9 mouse cellular contexts compared by ENCODE assay signal in genomic region chr11:34073776-34074175, GRCm38 (mm10). TPM values are rescaled to one million over a fixed set of nuclear protein-coding genes. Genes with fewer than 3 reads are reported as not detected.
A peak's percentile ranks its signal among the peaks of the same experiment; 100 is the strongest.
DNase-seq lines count a peak whose midpoint lies in the region; ATAC-seq and TF ChIP-seq lines count a peak whose summit lies in the region.
"Had no signal": no experiment of that assay in that cellular context is flagged by ENCODE, and none has a peak within 500 bp of the region (broad histone marks: within the 10 kb centered on the region; RNA-seq: fewer than 3 reads in every experiment).

No protein-coding gene starts in this region.

- H3K27ac ChIP-seq in intestine, embryonic 15.5 days, result no peak overlapping the region
- no peak overlapping the region for H3K27ac ChIP-seq in liver, embryonic 13.5 days
- no peak overlapping the region for H3K27ac ChIP-seq in neural tube, embryonic 12.5 days

- H3K4me1 ChIP-seq in intestine, embryonic 15.5 days (replicated peaks), result no peaks in the 10 kb centered on the region
- 0 out of 2 replicates have a peak, but pooled peaks cover 12% of the 10 kb centered on the region for H3K4me1 ChIP-seq in liver, embryonic 13.5 days (replicated peaks)
- no peaks in the 10 kb centered on the region for H3K4me1 ChIP-seq in neural tube, embryonic 12.5 days

- H3K36me3 ChIP-seq in intestine, embryonic 15.5 days, result no peaks in the 10 kb centered on the region
- H3K36me3 ChIP-seq in liver, embryonic 13.5 days, result no peaks in the 10 kb centered on the region
- H3K36me3 ChIP-seq in neural tube, embryonic 12.5 days, result no peaks in the 10 kb centered on the region

- no peaks in the 10 kb centered on the region for H3K9me3 ChIP-seq in intestine, embryonic 15.5 days
- H3K9me3 ChIP-seq in liver, embryonic 13.5 days (replicated peaks), result no peaks in the 10 kb centered on the region
- H3K9me3 ChIP-seq in neural tube, embryonic 12.5 days, result no peaks in the 10 kb centered on the region

- in situ Hi-C loops in Patski (cut with MboI; ENCODE audit: low pct_unique_long_range_greater_than_20kb), result no loop called here

- peak; percentile 57 for TF ChIP-seq CTCF in Patski (IDR thresholded peaks at IDR 0.05)

- POLR2A ChIA-PET in Patski (lab: Charles Lee), result no interaction called here

- H3K4me3 ChIP-seq in intestine, embryonic 15.5 days (replicated peaks), result no peak overlapping the region
- no peak overlapping the region for H3K4me3 ChIP-seq in liver, embryonic 13.5 days (replicated peaks)
- H3K4me3 ChIP-seq in neural tube, embryonic 12.5 days, result no peak overlapping the region
- H3K4me3 ChIP-seq: erythroblast, embryonic 14.5 days had no signal

- DNase-seq in 3T3-L1 (ENCODE audit: low read depth, low spot score), result peak; percentile 2
- no peak for DNase-seq in Patski (ENCODE audit: low read depth, low spot score)
- peak; percentile 86 to 88 for DNase-seq in cerebellum, postnatal 10 days
- DNase-seq in gastrocnemius, postnatal 4 days (ENCODE audit: low spot score in 2 of 2), result peak; percentile 36 to 53
- peak; percentile 28 for DNase-seq in liver, embryonic 13.5 days
- peak; percentile 53 for DNase-seq in testis, postnatal 14 days (ENCODE audit: low spot score)

- 14% methylated on average over 15 of the region's 15 CpGs for WGBS in intestine, embryonic 15.5 days
- WGBS in liver, embryonic 13.5 days (ENCODE audit: insufficient replicate concordance), result 16% methylated on average over 15 of the region's 15 CpGs
- 16% methylated on average over 15 of the region's 15 CpGs for whole genome bisulfite sequencing in neural tube, embryonic 12.5 days

- peaks cover 6% of the 10 kb centered on the region for H3K27me3 ChIP-seq in Patski
- no peaks in the 10 kb centered on the region for H3K27me3 ChIP-seq in intestine, embryonic 15.5 days (replicated peaks)
- no peaks in the 10 kb centered on the region for H3K27me3 ChIP-seq in liver, embryonic 13.5 days
- no peaks in the 10 kb centered on the region for H3K27me3 ChIP-seq in neural tube, embryonic 12.5 days (replicated peaks)

- no peak overlapping the region for H3K9ac ChIP-seq in intestine, embryonic 15.5 days
- no peak overlapping the region for H3K9ac ChIP-seq in liver, embryonic 13.5 days
- no peak overlapping the region for H3K9ac ChIP-seq in neural tube, embryonic 12.5 days

- H3K4me2 ChIP-seq in intestine, embryonic 15.5 days (replicated peaks), result peak overlapping the region; percentile 30; the same call in 1 of the 2 replicates
- H3K4me2 ChIP-seq in liver, embryonic 13.5 days, result no peak overlapping the region
- peak overlapping the region; percentile 29 for H3K4me2 ChIP-seq in neural tube, embryonic 12.5 days (replicated peaks)

- CTCF ChIA-PET in Patski (lab: Charles Lee), result no interaction called here

- peak; percentile 17 for ATAC-seq in Patski
- ATAC-seq in intestine, embryonic 15.5 days, result no peak
- ATAC-seq in liver, embryonic 13.5 days (ENCODE audit: low read depth), result no peak
- peak; percentile 53 for ATAC-seq in neural tube, embryonic 12.5 days (ENCODE audit: low FRiP score, low read depth)

RNA-seq across cellular contexts. Expression of gene 4930469K13Rik, which starts 24.6 kb away (rescaled TPM):
- polyA plus RNA-seq in Patski (2021), result not detected
- not detected for total RNA-seq in gastrocnemius, postnatal 4 days (2021)
- polyA plus RNA-seq in intestine, embryonic 15.5 days (2015; fragmentation: Nextera tagmentation; extraction: Ambion mirVana), result not detected in 2 replicates
- not detected in 2 replicates for polyA plus RNA-seq in liver, embryonic 13.5 days (2015; fragmentation: Nextera tagmentation; extraction: Ambion mirVana)
- polyA plus RNA-seq in neural tube, embryonic 12.5 days (2016; fragmentation: Nextera tagmentation; extraction: Ambion mirVana), result 14.3 and 21.1 TPM in 2 replicates
- polyA plus RNA-seq: erythroblast, embryonic 14.5 days had no signal

RNA-seq across cellular contexts. Expression of gene Lcp2, which starts 27.1 kb away (rescaled TPM):
- not detected for polyA plus RNA-seq in Patski (2021)
- 1 to 10 TPM; 3.3 to 3.4 TPM for total RNA-seq in gastrocnemius, postnatal 4 days (2021)
- polyA plus RNA-seq in intestine, embryonic 15.5 days (2015; fragmentation: Nextera tagmentation; extraction: Ambion mirVana), result 3.6 and 3.7 TPM in 2 replicates
- polyA plus RNA-seq in liver, embryonic 13.5 days (2015; fragmentation: Nextera tagmentation; extraction: Ambion mirVana), result 7.5 and 8.8 TPM in 2 replicates
- 2.2 and 2.4 TPM in 2 replicates for polyA plus RNA-seq in neural tube, embryonic 12.5 days (2016; fragmentation: Nextera tagmentation; extraction: Ambion mirVana)

Comparison
In these comparisons a context has a peak if more than half of its experiments do, and no peak if none do; other contexts are left out.
1. ATAC-seq: peak in Patski (single experiment) and neural tube, embryonic 12.5 days (single experiment); none in intestine, embryonic 15.5 days (single experiment) and liver, embryonic 13.5 days (single experiment).
2. RNA of gene 4930469K13Rik, which starts 24.6 kb away (polyA plus RNA-seq): 14.3 to 21.1 TPM in neural tube, embryonic 12.5 days; not detected in liver, embryonic 13.5 days, not detected in Patski (single experiment) and not detected in intestine, embryonic 15.5 days; every median in the first group is over 10 times any median in the second.